In genomic region chr1:72869275-72869674, GRCm38 (mm10) we compare ENCODE assay signal across 11 mouse cellular contexts. TPM values are rescaled to one million over a fixed set of nuclear protein-coding genes. Genes with fewer than 3 reads are reported as not detected.
A peak's percentile ranks its signal among the peaks of the same experiment; 100 is the strongest.
DNase-seq lines count a peak whose midpoint lies in the region; ATAC-seq lines count a peak whose summit lies in the region.
"Had no signal": no experiment of that assay in that cellular context is flagged by ENCODE, and none has a peak within 500 bp of the region (broad histone marks: within the 10 kb centered on the region; RNA-seq: fewer than 3 reads in every experiment).

No protein-coding gene starts in this region.

- peak overlapping the region; percentile 98 for H3K4me2 ChIP-seq in heart, embryonic 14.5 days (ENCODE audit: low read length)
- 0 out of 2 replicates have a peak overlapping the region, but pooled peaks have one; percentile 7 for H3K4me2 ChIP-seq in neural tube, embryonic 11.5 days (ENCODE audit: low read depth)
- peak overlapping the region; percentile 94; the same call in 1 of the 2 replicates for H3K4me2 ChIP-seq in stomach, embryonic 16.5 days (ENCODE audit: low read depth, low read length)

- 0 out of 4 replicates have a peak overlapping the region, but pooled peaks of 1 of the 2 experiments have one; percentile 11 for H3K27ac ChIP-seq in heart, embryonic 14.5 days (replicated peaks in 1 of 2; ENCODE audit: control insufficient read depth in 1 of 2, insufficient read depth in 1 of 2, low read depth in 2 of 2, low read length in 2 of 2)
- no peak overlapping the region for H3K27ac ChIP-seq in neural tube, embryonic 11.5 days (ENCODE audit: low read depth, low read length)
- no peak overlapping the region for H3K27ac ChIP-seq in stomach, embryonic 16.5 days (ENCODE audit: low read length)

- DNase-seq in adrenal gland, postnatal 10 days, result peak; percentile 39
- DNase-seq in adrenal gland, postnatal 4 days (ENCODE audit: low spot score in 2 of 2), result no peak
- no peak for DNase-seq in heart, postnatal 36 days
- no peak for DNase-seq in neural tube, embryonic 11.5 days (ENCODE audit: low spot score)
- DNase-seq in neural tube, embryonic 10.5 days (ENCODE audit: extremely low spot score, low spot score), result no peak
- no peak for DNase-seq in ovary, adult 18-20 months (ENCODE audit: low spot score)
- DNase-seq: kidney, adult 9 months; lung, postnatal 14 days had no signal

- no peak for ATAC-seq in heart, embryonic 14.5 days (ENCODE audit: insufficient number of reproducible peaks, insufficient read depth, low FRiP score, low read depth)
- no peak for ATAC-seq in neural tube, embryonic 11.5 days (ENCODE audit: insufficient read depth, low FRiP score, low TSS enrichment)
- ATAC-seq in stomach, embryonic 16.5 days (ENCODE audit: insufficient read depth, low FRiP score), result no peak

- no peaks in the 10 kb centered on the region for H3K27me3 ChIP-seq in heart, embryonic 14.5 days (ENCODE audit: control insufficient read depth, insufficient read depth, low read length)
- H3K27me3 ChIP-seq in neural tube, embryonic 11.5 days (ENCODE audit: control insufficient read depth, insufficient read depth, low read length), result peaks cover 11% of the 10 kb centered on the region
- no peaks in the 10 kb centered on the region for H3K27me3 ChIP-seq in stomach, embryonic 16.5 days (ENCODE audit: control insufficient read depth, insufficient read depth, low read length)

- H3K4me1 ChIP-seq in heart, embryonic 14.5 days (ENCODE audit: control insufficient read depth in 2 of 2, insufficient read depth in 2 of 2, low read length in 2 of 2), result peaks cover 6 to 32% of the 10 kb centered on the region in 2 experiments
- peaks cover 10% of the 10 kb centered on the region for H3K4me1 ChIP-seq in neural tube, embryonic 11.5 days (ENCODE audit: control insufficient read depth, insufficient read depth, low read length)
- peaks cover 25% of the 10 kb centered on the region for H3K4me1 ChIP-seq in stomach, embryonic 16.5 days (ENCODE audit: control insufficient read depth, insufficient read depth, low read length)

- H3K4me3 ChIP-seq in heart, embryonic 14.5 days (ENCODE audit: control insufficient read depth in 1 of 2, insufficient read depth in 1 of 2, low read depth in 1 of 2, low read length in 2 of 2), result no peak overlapping the region
- no peak overlapping the region for H3K4me3 ChIP-seq in neural tube, embryonic 11.5 days (ENCODE audit: low read depth, low read length)
- H3K4me3 ChIP-seq in stomach, embryonic 16.5 days (replicated peaks; ENCODE audit: low read length), result no peak overlapping the region

- peaks cover 34% of the 10 kb centered on the region for H3K36me3 ChIP-seq in heart, embryonic 14.5 days (ENCODE audit: control insufficient read depth, insufficient read depth, low read length)
- H3K36me3 ChIP-seq in neural tube, embryonic 11.5 days (ENCODE audit: control insufficient read depth, insufficient read depth, low read length), result no peaks in the 10 kb centered on the region
- H3K36me3 ChIP-seq in stomach, embryonic 16.5 days (ENCODE audit: control insufficient read depth, insufficient read depth, low read length), result no peaks in the 10 kb centered on the region

- no peak overlapping the region for H3K9ac ChIP-seq in heart, embryonic 14.5 days (ENCODE audit: low read length)
- no peak overlapping the region for H3K9ac ChIP-seq in neural tube, embryonic 11.5 days (ENCODE audit: low read length)
- no peak overlapping the region for H3K9ac ChIP-seq in stomach, embryonic 16.5 days (ENCODE audit: low read length)

- no peaks in the 10 kb centered on the region for H3K9me3 ChIP-seq in heart, embryonic 14.5 days (ENCODE audit: control insufficient read depth, low read length)
- no peaks in the 10 kb centered on the region for H3K9me3 ChIP-seq in neural tube, embryonic 11.5 days (ENCODE audit: control insufficient read depth, low read length)
- no peaks in the 10 kb centered on the region for H3K9me3 ChIP-seq in stomach, embryonic 16.5 days (replicated peaks; ENCODE audit: control insufficient read depth, low read length)

- intact Hi-C loops in heart, postnatal 36 days (cut with DNase I), result no loop called here

RNA-seq across cellular contexts. Expression of gene Igfbp5, which starts 5.4 kb away (rescaled TPM):
- total RNA-seq in adrenal gland, postnatal 10 days (2021), result 100 to 1,000 TPM in 1 of 2 experiments, 10 to 100 TPM in 1; 85.9 to 120 TPM
- total RNA-seq in adrenal gland, postnatal 4 days (2021), result 100 to 1,000 TPM; 111 to 142 TPM
- 64.3 and 90.1 TPM in 2 replicates for polyA plus RNA-seq in heart, embryonic 14.5 days (2014; fragmentation: Nextera tagmentation; extraction: Ambion mirVana)
- 100 to 1,000 TPM in 1 of 2 experiments, 10 to 100 TPM in 1; 95.6 to 123 TPM for total RNA-seq in heart, postnatal 36 days (2021)
- polyA plus RNA-seq in neural tube, embryonic 11.5 days (2014; fragmentation: Nextera tagmentation; extraction: Ambion mirVana), result 65.4 and 68.5 TPM in 2 replicates
- 122 and 123 TPM in 2 replicates for polyA plus RNA-seq in stomach, embryonic 16.5 days (2015; fragmentation: Nextera tagmentation; extraction: Ambion mirVana)
- total RNA-seq: granulocyte monocyte progenitor cell, adult 5-6 weeks had no signal

RNA-seq across cellular contexts. Expression of gene Igfbp2, which starts 45.0 kb away (rescaled TPM):
- total RNA-seq in adrenal gland, postnatal 10 days (2021), result 100 to 1,000 TPM; 210 to 501 TPM
- 100 to 1,000 TPM in 1 of 2 experiments, 10 to 100 TPM in 1; 26.7 to 306 TPM for total RNA-seq in adrenal gland, postnatal 4 days (2021)
- polyA plus RNA-seq in heart, embryonic 14.5 days (2014; fragmentation: Nextera tagmentation; extraction: Ambion mirVana), result 53.2 and 67.5 TPM in 2 replicates
- total RNA-seq in heart, postnatal 36 days (2021), result under 1 TPM in 1 of 2 experiments, not detected in 1; 0.22 TPM
- polyA plus RNA-seq in neural tube, embryonic 11.5 days (2014; fragmentation: Nextera tagmentation; extraction: Ambion mirVana), result 403 and 422 TPM in 2 replicates
- 375 and 392 TPM in 2 replicates for polyA plus RNA-seq in stomach, embryonic 16.5 days (2015; fragmentation: Nextera tagmentation; extraction: Ambion mirVana)
- total RNA-seq: granulocyte monocyte progenitor cell, adult 5-6 weeks had no signal

Comparison
In these comparisons a context has a peak if more than half of its experiments do, and no peak if none do; other contexts are left out.
1. H3K4me2 ChIP-seq: peak in every context shown above with its lines; median percentile 98 in heart, embryonic 14.5 days; 94 in stomach, embryonic 16.5 days; 7 in neural tube, embryonic 11.5 days.
2. RNA of gene Igfbp2, which starts 45.0 kb away (total RNA-seq): 210 to 501 TPM in adrenal gland, postnatal 10 days and 26.7 to 306 TPM in adrenal gland, postnatal 4 days; 0.22 TPM in heart, postnatal 36 days; every median in the first group is over 10 times any median in the second.